Mouse (Mus musculus) forelimb bud, embryonic 11.5 days (tissue): ENCODE data around the gene Ednrb.

Source experiments
- DNase-seq: peaks from one replicate; pipeline ENCODE4 v3.0.0-alpha.2; 2012; ENCODE audit warnings: low read depth, low spot score

Gene Ednrb

GRCm38 (mm10) chr14:103844011-103844549 lies at the start of gene Ednrb:
Gene Ednrb, minus strand, starts transcription at chr14:103844402.
- peak; percentile 52 for DNase-seq

GRCm38 (mm10) chr14:103892411-103892938 lies 48.3 kb upstream of the Ednrb start:
- no peak for DNase-seq

DNA sequence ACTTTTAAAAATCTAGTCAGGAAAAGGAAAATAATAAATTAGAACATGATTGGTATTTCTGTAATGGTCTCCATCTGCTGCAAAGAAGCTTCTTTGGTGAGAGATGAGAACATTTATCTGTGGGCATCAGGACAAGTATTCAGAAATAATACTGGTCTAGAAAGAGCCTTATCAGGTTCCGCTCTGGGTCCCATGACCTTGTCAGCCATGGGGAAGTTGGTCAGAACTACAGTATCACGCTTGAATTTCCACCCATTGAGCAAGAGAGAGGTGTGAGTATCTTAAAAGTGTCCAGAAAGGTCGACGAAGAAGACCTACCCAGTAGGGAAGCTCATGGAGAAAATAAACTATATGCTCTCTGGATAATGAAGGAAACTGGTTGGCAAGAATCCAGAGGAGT lies 46.6 kb upstream of the Ednrb start:
- DNase-seq = no peak

DNA sequence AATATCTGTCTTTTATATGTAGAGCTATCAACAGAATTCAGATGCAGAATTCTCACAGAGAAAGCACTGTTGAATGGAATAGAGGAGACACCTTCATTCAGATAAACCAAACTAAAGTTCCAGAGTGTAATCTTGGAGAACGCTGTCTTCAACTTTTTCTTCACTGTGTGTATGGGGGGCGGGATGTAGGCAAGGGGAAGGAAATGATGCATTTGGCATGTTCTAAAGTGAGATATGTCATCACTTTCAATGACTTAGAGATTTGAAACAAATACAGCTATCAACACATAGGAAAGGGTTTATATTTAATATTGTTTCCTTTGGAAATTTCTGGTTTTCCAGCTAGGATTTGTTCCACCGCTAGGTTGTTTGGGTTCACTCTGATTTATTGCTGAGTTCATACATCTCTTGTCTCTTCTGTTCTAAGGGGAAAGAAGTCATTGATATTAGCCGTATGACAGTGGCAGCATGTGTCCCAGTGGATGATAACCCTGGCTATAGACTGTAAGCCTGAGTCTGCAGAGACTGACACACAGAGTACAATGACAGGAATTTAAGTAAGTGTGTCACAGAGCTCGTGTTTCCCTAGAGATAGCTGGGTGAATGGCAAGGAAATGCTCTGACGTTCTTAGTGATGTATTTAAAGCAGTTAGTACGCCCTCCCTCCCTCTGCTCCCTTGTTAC lies 40.8 kb upstream of the Ednrb start:
- DNase-seq = no peak

DNA sequence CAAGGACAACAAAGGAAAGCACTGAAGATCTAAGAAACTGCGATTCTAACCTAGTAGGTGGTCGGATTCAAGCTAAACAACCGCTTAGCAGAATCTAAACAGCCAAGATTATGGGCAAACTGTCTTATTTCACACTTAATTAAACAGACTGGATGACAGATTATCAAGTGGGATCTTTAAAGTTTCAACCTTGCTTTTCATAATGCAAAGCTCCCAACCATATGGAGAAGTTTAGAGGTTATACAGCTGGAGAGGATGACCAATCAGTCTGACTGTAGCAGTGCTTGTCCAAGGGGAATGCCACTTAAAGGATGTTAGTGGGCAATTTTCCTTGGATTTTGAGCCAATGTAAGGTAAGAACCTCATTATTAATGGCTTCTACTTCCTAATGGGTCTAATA lies 38.7 kb upstream of the Ednrb start:
- no peak for DNase-seq

GRCm38 (mm10) chr14:103877117-103877516 lies 32.9 kb upstream of the Ednrb start:
- no peak for DNase-seq

DNA sequence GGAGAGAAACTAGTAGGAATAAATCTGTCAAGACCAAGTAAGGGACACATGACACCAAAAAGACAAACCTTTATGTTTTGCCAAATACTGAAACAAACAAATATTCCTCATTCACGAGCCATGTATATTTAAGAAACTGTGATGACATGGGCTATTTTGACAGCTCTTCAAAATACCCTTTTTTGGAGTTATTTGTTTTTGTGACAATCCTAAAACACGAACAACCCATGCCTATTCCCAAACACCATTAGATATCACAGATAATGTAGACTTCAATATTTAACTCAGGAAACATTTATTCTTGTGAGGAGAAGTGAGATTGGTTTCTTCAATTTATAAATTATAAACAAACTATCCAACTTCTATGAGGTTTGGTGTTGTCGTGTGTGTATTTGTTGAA lies 32.4 kb upstream of the Ednrb start:
- DNase-seq = no peak

- no peak for DNase-seq
Observed at GRCm38 (mm10) chr14:103866636-103867035, 22.4 kb upstream of the Ednrb start.

GRCm38 (mm10) chr14:103865226-103865625 lies 21.0 kb upstream of the Ednrb start:
- no peak for DNase-seq

DNA sequence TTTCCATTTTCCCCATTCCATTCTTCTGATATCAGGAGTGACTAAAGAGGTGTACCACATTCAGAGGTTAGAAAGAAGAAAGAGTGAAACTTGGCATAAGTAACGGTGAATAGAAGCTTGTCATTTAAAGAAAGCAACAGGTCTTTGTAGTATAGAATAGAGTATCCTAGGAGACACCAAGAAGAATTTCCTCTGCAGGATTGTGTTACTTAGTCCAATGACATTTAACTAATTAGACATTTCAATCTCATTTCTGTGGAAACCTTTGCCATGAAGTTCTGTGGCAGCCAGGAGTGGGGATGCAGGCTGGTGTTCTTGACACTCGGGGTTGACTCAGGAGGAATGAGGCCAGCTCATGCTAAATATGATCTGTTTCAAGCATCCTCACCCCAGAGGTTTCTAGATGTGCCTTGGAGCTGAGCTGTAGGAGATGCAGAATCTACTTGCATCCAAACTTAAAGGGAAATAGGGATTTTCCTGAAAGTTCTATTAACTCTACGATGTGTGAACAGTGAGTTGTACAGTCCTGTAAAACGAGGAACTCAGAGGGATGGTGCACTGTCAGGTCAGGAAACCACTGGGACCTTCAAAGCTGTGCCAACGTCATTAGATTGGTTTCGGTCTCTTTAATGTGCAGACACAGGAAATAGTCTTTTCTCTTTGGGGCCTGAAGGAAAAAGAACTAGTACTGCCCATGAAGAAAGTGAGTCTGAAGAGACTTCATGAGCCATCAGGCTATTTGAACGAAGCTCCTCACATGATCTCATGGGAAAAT lies 6.1 kb upstream of the Ednrb start:
- DNase-seq = no peak

DNA sequence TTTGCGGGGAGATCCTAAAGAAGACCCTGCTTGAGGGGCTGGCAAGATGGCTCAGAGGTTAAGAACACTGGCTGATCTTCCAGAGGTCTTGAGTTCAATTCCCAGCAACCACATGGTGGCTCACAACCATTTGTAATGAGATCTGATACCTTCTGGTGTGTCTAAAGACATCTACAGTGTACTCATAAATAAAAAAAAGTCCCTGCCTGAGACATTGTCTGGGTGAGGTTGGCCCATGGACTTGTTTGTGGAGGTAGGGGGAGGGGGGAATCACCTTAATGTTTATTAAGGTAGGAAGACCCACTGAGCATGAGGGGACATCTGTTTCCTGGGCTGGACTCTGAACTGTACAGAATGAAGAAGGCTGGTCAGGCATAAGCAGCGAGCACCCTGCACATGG lies 1.5 kb upstream of the Ednrb start:
- no peak for DNase-seq

- no peak for DNase-seq
Observed at GRCm38 (mm10) chr14:103844944-103845343, 742 bp upstream of the Ednrb start.

- DNase-seq = peak; percentile 26
Observed at GRCm38 (mm10) chr14:103843371-103844001, 716 bp downstream of the Ednrb start.

DNA sequence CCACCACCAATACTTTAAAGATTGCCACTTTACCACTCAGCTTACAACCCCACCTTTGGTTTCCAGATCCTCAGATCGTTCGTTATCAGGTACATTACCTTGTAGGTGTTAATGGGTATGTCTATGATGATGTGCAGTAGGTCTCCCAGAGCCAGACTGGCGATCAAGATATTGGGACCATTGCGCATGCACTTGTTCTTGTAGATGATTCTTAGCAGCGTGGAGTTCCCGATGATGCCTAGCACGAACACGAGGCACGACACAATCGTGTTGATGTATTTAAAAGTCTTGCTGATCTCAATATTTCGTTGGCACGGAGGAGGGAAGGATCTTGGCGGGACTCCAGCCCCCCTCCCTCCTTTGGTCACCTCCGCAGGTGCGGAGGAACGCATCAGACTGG lies 1.3 kb downstream of the Ednrb start:
- DNase-seq = no peak

DNA sequence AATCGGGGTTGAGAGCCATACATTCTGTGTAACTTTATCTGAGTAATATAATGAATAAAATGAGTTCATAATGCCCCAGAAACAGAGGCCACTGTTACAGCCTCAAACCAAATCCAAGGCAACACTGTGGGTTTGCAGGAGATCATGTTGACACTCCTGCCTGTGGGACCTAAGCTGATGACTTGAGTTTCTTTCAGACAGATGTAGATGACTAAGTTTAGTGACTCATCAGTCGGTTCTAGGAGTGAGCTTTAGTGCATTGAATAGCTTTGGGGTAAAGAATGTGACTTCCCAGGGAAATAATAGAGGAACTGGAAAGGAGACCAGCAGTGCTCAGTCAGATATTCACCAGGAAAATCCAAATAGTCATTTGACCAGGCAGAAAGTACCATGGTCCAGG lies 3.8 kb downstream of the Ednrb start:
- DNase-seq = no peak

GRCm38 (mm10) chr14:103838887-103839286 lies 5.3 kb downstream of the Ednrb start:
- DNase-seq = no peak

GRCm38 (mm10) chr14:103834589-103834988 lies 9.6 kb downstream of the Ednrb start:
- no peak for DNase-seq

DNA sequence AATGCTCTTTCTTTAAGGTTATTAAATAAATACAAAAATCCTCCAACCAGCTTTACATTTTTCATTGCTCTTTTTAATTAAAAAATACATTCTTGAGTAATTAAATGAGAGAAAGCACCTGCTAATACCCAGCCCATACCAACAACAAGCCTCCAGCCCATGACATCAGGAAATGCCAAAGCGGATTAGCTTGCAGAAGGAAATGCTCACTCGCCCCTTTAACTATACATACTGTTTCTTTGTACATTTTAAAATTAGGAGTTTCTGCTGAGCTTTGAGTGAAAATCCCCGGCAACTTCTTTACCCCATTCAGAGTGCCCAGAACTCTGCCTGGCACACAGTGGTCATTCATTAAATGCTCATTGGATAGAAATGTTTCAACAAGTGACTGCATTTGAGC lies 10.1 kb downstream of the Ednrb start:
- no peak for DNase-seq

GRCm38 (mm10) chr14:103832472-103832871 lies 11.7 kb downstream of the Ednrb start:
- no peak for DNase-seq

DNA sequence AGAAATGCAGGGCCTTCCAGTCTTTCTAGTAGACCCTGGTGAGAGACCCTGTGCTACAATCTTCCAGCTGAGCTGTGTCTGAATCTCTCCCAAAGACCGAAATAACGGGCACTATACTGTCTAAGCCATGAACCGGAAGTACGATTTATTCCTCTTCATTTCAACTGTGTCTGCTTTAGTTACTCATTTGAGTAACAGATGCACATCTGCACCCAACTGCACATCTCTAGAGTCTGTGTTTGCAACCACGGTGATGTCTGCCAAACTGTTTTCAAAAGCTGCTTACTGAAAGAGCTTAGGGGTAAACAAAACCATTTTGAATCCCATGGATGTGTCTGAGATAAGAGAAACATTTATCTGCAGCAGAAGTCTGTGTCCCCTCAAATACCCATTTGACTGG lies 13.2 kb downstream of the Ednrb start:
- DNase-seq = no peak

DNA sequence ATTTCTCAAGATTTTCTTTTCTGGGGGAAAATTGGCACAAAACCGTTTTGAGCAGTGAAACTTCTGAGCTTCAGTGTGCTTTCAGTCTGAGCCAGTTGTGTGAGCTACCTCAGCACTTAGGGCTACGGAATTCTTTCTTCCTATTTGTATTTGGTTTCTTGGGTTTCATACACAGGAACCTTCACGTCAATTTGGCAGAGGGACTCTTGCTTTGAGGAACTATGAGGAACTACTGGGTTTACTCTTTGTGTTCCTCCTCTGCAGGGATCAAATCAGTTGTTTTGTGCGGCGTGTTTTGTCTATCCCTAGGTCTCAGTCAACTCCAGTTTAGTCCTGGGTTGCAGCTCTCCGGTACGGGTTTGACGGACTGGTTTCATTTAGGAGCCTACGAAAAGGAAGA lies 17.9 kb downstream of the Ednrb start:
- DNase-seq = no peak

GRCm38 (mm10) chr14:103825934-103826333 lies 18.3 kb downstream of the Ednrb start:
- DNase-seq = no peak
